Mouse (Mus musculus): ENCODE measurements at regions not wholly inside any gene's neighbourhood (a gene's known extent, or its start where the extent isn't known, plus 50 kb on each side); places are given as distances from the start of the nearest gene placed in this dataset.

GRCm38 (mm10) chr14:72091579-72091978 is 400.1 kb downstream of the Gm9195 start:
- DNase-seq: no peak

GRCm38 (mm10) chr14:72081473-72081872 is 410.2 kb downstream of the Gm9195 start:
- DNase-seq: no peak

DNA sequence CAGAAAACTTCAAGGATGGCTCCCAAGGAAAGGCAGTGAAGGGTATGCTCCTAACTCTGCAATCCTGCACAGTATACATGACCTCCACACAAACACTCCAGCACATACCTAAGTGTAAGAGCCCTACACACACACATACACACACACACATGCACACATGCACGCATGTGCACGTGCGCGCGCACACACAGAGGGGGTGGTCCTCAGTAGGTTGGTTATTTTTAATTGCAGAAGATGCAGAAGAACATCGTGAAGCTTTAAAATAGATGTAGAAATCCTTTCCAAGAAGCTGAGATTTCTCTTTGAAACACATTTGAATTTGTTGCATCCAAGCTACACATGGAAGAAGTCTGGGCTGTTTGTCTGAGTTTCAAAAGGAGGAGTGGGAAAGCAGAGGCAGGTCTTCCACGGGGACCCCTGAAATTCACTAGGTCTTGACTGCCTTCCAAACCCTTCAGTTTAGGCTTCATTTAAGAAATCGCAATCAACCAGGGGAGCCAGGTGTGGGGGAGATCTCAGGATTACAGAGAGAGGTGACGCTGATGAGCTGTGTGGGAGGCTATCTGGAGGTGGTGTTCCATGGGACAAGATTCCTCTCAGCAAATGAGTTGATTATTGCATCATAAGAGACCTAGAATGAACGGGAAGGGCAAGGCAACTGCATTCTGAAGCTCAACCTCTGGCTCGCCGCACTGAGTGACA is 427.4 kb downstream of the Gm9195 start:
- no peak for DNase-seq

GRCm38 (mm10) chr14:72042881-72043236 is 448.8 kb downstream of the Gm9195 start:
- DNase-seq: no peak

DNA sequence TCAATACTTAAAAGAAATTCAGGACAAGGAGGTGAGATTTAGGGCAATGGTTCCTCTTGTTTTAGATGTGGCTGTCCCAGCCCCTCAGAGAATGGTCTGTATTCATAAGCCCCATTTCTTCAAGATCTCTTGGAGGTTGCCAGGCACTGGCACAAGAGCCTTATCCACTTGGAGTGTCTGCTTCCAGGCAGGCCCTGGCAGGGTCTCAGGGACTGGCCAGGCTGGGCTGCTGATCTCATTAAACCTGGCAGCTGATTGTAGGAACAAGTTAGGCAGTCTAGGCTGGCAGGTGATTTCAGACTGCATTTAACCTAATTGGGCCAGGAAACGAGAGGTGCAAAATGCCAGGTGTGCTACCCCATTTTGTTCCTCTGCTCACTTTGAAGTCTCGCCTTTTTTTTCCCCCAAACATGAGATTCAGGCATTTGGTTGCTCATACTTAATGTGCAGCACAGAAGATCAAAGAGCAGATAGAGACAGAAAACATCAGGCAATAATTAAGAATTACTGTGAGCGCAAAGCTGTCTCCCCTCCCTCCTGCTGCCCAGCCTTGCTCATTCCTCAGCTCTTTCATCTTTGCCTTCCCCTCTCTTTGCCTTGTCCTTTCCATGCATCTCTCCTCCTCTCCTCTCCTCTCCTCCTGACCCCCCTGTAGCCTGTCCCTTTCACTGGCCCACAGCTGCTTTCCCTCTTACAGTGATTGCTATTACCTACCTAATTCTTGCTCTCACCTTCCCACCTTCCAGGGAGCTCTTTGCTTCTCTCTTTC is 449.3 kb downstream of the Gm9195 start:
- DNase-seq: peak; percentile 5

DNA sequence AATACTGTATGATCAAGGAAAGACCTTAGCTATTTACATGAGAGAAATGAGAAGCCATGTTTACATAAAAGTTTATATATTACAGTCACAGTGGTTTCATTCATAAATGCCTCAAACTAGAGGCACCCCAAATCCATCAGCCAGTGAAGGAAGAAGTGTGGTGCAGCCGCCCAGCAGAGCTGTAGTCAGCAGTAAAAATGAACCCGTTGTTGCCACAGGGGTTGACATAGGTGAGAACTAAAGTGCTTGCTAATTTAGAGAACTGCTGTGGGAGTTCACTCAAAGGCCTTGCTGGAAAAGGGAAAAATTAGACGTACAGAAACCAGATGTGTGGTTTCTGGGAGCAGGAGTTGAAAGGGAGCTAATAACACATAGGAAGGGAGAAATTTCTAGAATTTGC is 461.2 kb downstream of the Gm9195 start:
- no peak for DNase-seq

DNA sequence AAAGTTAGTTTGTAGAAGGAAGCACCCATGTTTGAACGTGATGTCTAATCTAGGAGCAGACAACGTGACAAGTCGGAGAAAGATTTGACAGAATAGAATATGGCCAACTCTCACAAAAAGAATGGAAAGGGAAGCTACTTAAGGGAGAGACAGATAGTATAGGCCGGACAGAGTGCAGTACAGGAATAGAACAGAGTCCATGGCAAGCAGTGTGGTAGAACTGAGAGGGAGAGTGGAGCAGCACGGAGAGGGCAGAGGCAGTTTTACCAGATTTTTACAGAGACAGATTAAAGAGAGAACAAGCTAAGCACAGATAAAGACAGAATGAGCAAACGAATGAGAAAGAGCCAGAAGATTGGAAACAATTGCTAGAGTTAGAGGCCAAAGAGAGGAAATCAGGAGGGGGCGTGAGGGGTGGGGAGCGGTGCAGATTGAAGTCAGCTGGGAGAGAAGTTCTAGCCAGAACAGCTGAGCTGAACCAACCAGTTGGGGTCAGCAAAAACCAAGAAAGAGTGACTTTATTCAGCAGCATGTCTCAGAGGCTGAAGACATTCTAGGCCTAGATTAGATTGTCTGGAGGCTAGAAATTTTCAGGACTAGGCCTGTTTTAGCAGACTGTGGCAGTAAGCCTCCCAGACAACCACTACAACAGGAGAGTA is 464.1 kb downstream of the Gm9195 start:
- DNase-seq: peak; percentile 70

GRCm38 (mm10) chr14:72004371-72004770 is 487.3 kb downstream of the Gm9195 start:
- no peak for DNase-seq

- peak; percentile 10 for DNase-seq
These were observed 489.2 kb downstream of the Gm9195 start for GRCm38 (mm10) chr14:72002205-72003138.

DNA sequence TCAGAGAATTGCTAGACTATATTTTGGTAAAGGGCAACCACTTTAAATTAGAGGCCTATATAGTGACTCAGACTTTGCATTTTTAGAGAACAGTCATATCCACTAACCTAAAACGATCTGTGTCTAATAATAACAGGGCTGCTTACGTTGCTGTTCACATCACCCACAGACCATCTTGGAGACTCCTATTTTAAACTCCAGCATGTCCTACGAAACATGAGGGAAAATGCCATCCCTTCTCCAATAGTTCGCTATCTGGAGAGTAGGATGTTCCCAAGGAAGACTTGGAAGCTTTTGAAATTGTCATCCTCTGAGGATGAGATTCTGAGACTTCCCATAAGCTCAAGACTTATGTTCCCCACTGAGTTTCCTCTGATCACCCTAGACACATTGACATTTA is 518.6 kb downstream of the Gm9195 start:
- no peak for DNase-seq

DNA sequence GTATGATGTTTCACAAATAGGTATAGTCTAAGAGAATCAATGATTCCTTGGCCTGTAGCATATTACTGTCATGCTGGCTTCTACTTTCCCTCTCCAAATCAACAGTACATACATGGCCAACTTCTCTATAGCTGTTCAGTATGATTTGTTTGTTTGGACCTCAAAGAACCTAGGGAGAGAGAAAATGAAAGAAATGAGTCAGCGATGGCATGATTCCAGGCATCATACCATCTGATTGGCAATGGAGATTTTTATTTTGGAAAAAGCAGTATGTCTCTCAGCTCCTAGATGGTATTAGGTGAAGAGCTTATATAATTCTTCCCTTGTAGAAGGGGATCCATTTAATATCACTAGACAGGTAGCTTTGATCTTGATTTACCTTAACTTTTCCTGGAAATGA is 519.1 kb downstream of the Gm9195 start:
- no peak for DNase-seq

DNA sequence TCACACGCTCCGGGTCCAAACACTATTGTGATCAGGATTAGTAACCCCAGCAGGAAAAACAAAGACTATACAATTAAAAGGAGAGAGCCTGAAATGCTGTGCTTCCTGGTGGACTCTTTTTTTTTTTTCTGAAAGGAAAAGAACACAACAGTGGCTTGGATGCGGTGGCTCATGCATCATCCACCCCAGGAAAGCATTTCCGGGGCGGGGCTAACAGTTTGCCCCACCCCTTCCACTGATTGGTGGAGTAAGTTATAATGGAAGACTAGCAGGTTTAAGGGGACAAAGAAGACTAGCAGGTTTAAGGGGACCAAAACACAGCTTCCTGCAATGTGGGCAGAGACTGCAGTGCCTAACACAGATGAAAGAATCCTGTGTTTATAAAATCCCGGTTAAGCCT is 524.0 kb downstream of the Gm9195 start:
- peak; percentile 42 for DNase-seq

GRCm38 (mm10) chr14:71963389-71964169 is 528.1 kb downstream of the Gm9195 start:
- no peak for DNase-seq

GRCm38 (mm10) chr14:71948701-71949100 is 542.9 kb downstream of the Gm9195 start:
- no peak for DNase-seq

- no peak for DNase-seq
These were observed 554.5 kb downstream of the Gm9195 start for GRCm38 (mm10) chr14:71937157-71937485.

GRCm38 (mm10) chr14:71936373-71937156 is 555.1 kb downstream of the Gm9195 start:
- no peak for DNase-seq

DNA sequence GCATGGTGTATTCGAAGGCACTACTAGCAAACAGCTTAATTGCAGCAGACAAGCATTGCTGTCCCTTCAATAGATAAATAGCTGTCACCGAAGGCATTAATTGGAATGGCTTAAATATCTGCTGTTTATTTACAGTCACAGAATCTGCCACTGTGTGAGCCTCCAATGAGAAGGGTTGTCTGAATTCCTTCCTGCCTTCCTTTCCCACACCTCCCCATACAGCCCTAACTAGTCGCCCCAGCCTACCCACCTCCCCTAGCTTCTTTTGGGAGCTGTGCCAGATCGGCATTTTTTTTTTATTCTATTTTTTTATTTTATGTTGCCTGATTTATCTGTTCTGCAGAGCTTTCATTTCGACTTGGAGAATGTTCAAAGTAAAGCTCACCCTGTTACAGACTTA is 575.7 kb downstream of the Gm9195 start:
- no peak for DNase-seq

- DNase-seq: no peak
These were observed 580.7 kb downstream of the Gm9195 start for GRCm38 (mm10) chr14:71910936-71911335.

GRCm38 (mm10) chr14:71895468-71895867 is 596.2 kb downstream of the Gm9195 start:
- DNase-seq: no peak

DNA sequence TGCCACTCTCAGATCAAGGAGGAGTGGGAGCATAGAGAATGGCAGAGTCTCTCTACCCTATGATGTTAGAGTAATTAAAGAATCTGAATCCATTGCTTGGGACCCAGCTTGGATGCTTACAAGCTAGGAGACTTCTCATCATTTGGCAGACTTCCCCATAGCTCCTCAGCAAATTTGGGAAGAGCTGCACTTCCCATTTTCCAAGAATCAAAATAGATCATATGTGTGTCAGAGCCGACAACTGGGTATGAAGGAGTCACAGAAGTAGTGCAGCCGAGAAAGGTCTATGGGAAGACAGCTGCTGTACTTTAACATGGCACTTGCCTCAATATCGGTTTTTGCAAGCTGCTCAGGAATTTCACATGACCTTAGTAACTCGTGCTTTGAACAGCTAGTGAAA is 596.8 kb downstream of the Gm9195 start:
- DNase-seq: no peak

DNA sequence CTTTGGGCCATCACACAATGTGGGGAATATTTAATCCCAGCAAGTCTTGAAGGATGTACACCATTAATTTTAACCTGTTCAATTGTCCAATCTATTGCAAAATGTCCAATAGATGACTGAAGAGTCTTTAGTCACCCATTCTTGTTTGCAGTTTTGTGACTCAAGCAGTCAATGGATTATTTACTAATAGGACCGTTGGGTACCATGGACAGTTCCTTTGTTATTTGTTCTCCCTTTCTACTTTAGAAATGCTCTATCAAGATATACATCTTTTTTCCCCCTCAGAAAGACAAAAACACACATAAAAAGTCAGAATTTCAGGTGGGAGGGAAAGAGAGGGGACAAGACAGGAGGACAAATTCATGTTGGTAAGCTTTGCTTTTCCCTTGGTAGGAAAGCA is 598.3 kb downstream of the Gm9195 start:
- DNase-seq: no peak
